Mouse (Mus musculus) urinary bladder, postnatal 10 days (tissue): ENCODE measurements around the gene Prkcq.

Experiments
- DNase-seq: peaks from one replicate; pipeline ENCODE4 v3.0.0; 2022; ENCODE audit warnings: low spot score

The Prkcq gene

DNA sequence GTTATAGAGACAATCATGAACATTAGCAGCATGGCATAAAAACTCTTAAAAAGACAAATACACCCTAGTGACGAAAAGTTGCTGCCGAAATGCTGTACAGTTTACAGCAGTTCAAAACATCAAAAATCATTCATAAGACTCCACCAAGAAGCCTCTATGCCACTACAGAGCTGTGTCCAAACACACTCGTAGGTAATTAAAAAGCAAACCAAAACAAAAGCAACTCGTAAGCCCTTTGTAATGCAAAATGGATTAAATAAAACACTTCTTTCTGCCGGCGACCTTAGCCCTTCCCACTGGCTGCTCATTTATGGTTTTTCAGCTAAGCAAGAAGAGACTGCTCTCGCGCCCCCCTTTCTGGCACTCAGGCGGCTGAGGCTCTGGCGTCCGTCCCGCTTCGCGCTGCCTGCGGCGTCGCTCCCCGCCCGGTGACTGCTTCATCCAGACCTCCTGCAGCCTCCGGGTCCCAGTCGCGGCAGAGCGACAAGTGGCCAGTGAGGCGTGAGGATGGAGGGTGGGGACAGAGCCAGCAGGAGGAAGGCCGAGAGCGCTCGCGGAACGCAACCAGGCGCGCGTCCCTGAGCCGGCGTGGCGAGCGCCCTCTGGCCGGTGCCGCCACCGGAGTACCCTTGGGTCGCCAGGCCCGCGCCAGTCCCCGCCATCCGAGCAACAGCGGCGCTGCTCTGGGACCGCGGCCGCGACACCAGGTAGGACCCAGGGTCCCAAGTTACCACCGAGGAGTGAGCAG is at the start of gene Prkcq:
Gene Prkcq (plus strand): TSS at position 355 of the 748 bp plus-strand sequence.
- DNase-seq: no peak

- DNase-seq: no peak
Observed at GRCm38 (mm10) chr2:11130881-11131280, 41.0 kb upstream of the Prkcq start.

GRCm38 (mm10) chr2:11135718-11136117 is 36.2 kb upstream of the Prkcq start:
- DNase-seq: no peak

- no peak for DNase-seq
Observed at GRCm38 (mm10) chr2:11138076-11138475, 33.8 kb upstream of the Prkcq start.

DNA sequence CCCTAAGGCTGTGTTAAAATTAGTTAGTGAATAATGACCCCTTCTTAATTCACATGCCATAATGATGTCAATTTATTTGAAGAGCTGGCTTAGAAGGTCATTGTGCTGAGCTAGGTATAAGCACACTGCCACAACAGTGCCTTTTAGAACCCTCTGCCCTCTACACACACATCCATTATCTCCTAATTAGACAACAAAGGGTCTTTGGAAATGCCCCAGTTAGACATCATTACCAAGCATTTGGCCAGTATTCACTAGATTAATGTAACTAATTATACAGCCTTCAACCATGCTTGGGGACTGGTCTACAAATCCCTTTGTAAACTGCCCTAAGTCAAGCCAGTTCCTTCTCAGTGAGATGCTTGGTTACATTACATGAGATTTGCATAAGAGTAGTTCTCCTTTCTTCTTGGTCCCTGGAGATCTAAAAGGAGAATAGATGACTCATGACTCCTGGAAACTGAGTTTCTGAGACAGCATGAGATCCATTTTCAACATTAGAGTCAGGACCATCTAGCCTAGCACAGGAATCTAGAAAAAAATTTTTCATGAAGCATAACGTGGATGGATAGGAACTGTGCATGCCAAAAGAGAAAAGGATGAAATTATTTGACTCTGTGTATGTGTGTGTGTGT is 32.3 kb upstream of the Prkcq start:
- DNase-seq: no peak

GRCm38 (mm10) chr2:11140385-11140784 is 31.5 kb upstream of the Prkcq start:
- DNase-seq: no peak

DNA sequence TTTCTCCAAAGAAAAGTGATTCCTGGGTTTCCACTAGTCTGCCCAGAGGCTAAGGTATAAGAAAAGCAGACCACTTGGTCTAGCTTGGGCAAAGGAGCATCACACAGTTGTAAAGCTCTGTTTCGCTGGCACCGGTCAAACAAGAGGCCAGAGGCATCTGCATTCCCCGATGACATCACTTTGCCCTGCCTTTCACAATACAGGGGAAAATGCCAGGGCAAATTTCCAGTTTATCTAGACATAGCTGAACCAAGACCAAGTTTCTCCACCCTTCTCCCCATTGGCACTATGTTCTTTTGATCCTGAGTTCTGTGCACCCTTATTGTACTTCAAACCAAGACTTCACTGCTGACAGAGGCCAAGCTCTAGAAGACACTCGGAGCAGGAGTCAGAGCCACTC is 22.8 kb upstream of the Prkcq start:
- no peak for DNase-seq

DNA sequence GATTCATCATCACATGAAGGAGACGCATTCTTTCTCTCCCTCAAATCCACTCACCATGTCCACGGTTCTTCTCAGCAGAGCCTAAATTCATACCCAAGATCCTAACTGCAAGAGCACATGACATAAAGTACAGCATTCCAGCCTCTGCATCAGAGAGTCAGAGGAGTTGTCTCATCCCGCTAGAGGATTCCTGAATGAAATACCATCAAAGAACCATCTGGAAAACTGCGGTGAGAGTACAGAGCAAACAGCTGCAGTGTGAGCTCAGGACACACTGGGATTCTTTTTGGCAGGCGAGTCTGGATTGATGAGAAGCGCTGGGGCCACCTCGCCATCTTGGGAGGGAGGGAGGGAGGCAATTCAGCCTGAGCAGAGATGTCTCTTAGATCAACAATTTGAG is 20.9 kb upstream of the Prkcq start:
- DNase-seq: no peak

GRCm38 (mm10) chr2:11151655-11152323 is 20.1 kb upstream of the Prkcq start:
- DNase-seq: no peak

GRCm38 (mm10) chr2:11159641-11160040 is 12.3 kb upstream of the Prkcq start:
- no peak for DNase-seq

DNA sequence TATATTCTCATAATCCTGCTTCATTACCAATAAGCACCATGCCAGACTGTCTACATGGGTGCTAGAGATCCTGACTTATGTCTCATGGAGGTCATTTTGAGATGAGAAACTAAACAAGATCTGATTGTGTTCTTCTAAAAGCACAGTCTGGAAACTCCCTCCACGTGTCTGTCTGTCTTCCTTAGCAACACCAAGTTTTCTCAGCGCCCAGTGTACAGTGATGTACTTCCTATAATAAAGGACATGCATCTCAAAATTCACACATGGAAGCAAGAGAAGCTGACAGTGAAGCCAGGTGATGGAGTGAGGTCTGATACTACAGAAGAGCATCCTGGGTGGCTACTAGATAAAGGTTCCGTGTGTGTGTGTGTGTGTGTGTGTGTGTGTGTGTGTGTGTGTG is 11.2 kb upstream of the Prkcq start:
- no peak for DNase-seq

- no peak for DNase-seq
Observed at GRCm38 (mm10) chr2:11161336-11161735, 10.6 kb upstream of the Prkcq start.

GRCm38 (mm10) chr2:11162701-11163100 is 9.2 kb upstream of the Prkcq start:
- DNase-seq: no peak

DNA sequence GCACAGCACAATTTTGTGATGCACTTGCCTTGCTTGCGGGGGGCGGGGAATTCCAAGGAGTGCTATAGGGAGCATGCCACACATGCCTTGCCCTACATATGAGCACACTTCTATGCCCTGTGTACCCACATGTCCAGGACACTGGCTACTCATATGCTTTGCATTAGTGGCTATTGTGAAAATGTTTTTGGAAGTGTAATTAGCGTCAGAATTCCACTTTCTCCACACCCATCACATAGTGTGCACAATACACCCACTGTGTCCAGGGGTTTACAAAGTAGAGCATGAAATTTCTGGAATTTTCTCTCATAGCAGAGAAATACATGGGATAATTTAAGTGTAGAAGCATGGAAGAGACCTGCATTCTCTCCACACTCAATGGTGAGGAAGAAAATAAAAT is 7.7 kb upstream of the Prkcq start:
- no peak for DNase-seq

- DNase-seq: no peak
Observed at GRCm38 (mm10) chr2:11169721-11170335, 2.1 kb upstream of the Prkcq start.

DNA sequence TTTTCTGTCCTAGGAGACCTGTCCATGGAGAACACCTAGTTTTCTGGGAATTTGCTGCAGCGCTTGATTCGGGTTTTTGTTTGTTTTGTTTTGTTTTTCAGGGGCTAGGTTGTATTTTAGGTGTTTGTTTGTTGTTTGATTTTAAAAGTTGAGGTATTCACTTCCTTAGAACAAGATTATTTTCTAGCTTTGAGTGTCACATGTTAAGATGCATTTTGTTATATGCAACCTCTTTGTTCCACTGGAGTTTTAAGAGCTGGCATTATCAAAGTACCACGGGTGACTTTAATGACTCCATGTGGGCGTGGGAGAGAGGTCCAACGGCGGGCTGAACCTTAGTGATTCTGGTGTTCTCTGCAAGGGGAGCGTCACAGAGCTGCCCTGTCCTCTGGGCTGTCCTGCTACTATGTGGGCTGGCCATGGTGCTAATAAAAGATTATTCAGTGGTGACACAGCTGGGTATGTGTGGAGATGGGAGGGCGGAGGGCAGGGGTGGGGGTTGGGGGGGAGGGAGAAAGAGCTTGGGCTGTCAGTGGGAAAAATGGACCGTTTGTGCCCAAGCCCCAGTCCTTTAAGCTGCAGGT is 1.0 kb downstream of the Prkcq start:
- DNase-seq: no peak

DNA sequence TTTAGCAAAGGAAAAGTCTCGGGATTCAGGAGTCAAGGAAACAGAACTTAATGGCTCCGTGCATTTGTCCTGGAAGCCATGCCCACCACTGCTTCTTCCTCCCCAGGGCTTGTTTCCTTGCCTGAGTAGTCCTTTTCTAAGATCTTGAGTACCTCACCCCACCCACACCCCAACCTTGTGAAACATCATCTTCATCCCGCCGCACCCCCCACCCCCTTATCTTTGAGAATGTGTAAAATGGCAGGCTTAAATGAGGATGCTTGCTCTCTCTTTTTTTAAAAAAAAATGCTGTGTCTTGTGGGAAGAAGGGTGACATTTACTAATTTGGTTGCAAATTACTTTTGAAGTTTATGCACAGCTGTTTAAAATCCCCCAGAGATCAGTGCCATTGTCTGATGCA is 1.6 kb downstream of the Prkcq start:
- DNase-seq: no peak

DNA sequence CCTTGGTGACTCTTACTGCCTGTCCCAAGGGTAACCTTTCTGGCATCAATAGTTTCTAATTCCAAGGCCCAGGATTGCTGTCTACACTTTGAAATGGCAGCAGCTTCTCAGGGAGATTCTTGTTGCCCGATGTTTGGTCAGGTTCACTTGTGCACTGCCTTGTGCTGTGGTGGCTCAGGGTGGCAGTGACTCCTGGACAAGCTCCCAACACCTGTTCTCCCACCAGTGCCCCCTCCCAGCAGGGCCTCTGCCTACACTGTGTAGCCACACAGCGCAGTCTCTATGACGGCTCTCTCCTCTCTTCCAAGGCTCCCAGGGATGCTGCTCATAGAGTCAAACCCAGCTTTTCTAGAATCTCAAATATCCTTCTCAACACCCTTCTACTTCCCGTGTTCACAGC is 2.2 kb downstream of the Prkcq start:
- DNase-seq: no peak

- no peak for DNase-seq
Observed at GRCm38 (mm10) chr2:11177880-11178279, 6.0 kb downstream of the Prkcq start.

DNA sequence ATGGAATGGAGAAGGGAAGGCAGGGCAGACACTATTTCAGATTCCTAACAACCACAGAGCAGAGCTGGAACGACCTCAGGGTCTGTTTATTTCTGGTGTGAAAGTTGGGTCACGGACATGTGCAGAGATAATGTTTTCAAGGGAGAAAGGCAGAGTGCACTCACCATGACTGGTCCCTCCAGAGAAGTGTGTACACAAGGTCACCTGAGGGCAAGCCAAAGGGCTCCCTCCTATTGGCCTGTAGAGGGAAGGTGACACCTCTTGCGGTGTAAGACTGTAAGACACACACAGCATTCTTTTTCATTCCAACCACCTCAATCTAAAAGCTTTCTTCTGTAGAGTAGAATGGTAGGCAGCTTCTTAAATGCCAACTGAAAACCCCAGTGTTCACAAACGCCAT is 9.6 kb downstream of the Prkcq start:
- DNase-seq: no peak

GRCm38 (mm10) chr2:11182096-11182495 is 10.2 kb downstream of the Prkcq start:
- DNase-seq: no peak

DNA sequence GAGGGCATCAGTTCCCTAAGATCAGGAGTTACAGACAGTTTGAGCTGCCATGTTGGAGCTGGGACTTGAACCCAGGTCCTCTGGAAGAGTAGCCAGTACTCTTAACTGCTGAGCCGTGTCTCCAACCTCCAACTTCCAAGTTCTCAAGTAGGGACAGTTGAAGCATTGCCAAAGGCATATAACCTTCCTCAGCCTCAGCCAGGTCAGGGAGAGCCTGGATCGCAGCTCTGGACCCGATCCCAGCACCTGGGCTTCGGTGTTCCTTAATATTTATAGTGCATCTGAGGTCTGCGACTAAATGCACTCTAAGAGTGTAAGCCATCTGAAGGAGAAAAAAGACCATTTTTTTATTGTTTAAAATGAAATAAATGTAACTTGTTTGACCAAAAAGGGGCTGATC is 12.1 kb downstream of the Prkcq start:
- no peak for DNase-seq

DNA sequence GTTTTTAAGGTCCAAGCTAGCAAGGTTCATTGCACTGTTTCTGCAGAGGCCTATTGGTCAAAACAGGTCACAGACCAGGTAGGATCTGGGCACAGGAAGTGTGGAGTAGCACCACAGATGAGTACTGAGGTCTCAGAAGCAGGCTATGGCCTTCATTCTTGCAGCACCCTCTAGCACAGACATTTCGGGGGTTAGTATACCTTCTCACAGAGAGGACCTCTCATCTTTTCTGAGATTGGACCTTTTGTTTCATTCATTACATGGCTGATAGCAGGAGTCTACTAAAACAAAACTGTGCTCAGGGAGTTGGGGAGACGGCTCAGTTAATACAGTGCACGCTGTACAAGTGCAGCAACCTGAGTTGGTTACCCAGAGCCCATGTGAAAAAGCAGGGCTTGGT is 14.7 kb downstream of the Prkcq start:
- no peak for DNase-seq
